Comparison of ENCODE assay signal across 8 mouse cellular contexts in genomic region chr5:30959966-30960501, GRCm38 (mm10). TPM values are rescaled to one million over a fixed set of nuclear protein-coding genes. Genes with fewer than 3 reads are reported as not detected.
A peak's percentile ranks its signal among the peaks of the same experiment; 100 is the strongest.
DNase-seq lines count a peak whose midpoint lies in the region; ATAC-seq lines count a peak whose summit lies in the region.

TSS of gene Preb (minus strand) at chr5:30960361.

- WGBS in hindbrain, embryonic 11.5 days, result under 1% methylated on average over 54 of the region's 56 CpGs

- no peaks in the 10 kb centered on the region for H3K9me3 ChIP-seq in hindbrain, embryonic 11.5 days (ENCODE audit: control insufficient read depth, low read length)

- H3K4me1 ChIP-seq in hindbrain, embryonic 11.5 days (replicated peaks; ENCODE audit: control insufficient read depth, insufficient read depth, low read length), result peaks cover 5% of the 10 kb centered on the region; the same call in 1 of the 2 replicates

- peak within 1 kb of the TSS; percentile 92 for H3K9ac ChIP-seq in hindbrain, embryonic 11.5 days (ENCODE audit: low read depth, low read length)

- peak; percentile 96 for DNase-seq in MN1 (ENCODE audit: low spot score)
- peak; percentile 98 for DNase-seq in cerebellum, adult 9-10 months
- peak; percentile 96 to 100 for DNase-seq in frontal cortex, adult 2 months (ENCODE audit: extremely low spot score in 1 of 2, low spot score in 1 of 2)
- peak; percentile 100 for DNase-seq in hindbrain, embryonic 11.5 days (ENCODE audit: low spot score)
- peak; percentile 99 to 100 for DNase-seq in layer of hippocampus, postnatal 10 days (ENCODE audit: low spot score in 2 of 2)
- DNase-seq in lung, postnatal 10 days, result peak; percentile 99
- DNase-seq in ovary, postnatal 36 days (ENCODE audit: low spot score), result peak; percentile 99
- DNase-seq in thymus, postnatal 25 days, result peak; percentile 99

- H3K4me2 ChIP-seq in hindbrain, embryonic 11.5 days (replicated peaks; ENCODE audit: low read depth, low read length), result peak within 1 kb of the TSS; percentile 92

- H3K4me3 ChIP-seq in hindbrain, embryonic 11.5 days (ENCODE audit: low read depth, low read length), result peak within 1 kb of the TSS; percentile 83

- H3K27me3 ChIP-seq in hindbrain, embryonic 11.5 days (ENCODE audit: control insufficient read depth, insufficient read depth, low read length), result no peaks in the 10 kb centered on the region

- H3K36me3 ChIP-seq in hindbrain, embryonic 11.5 days (ENCODE audit: control insufficient read depth, insufficient read depth, low read length), result peaks cover 9% of the 10 kb centered on the region

- ATAC-seq in hindbrain, embryonic 11.5 days (ENCODE audit: low FRiP score), result peak; percentile 95

- H3K27ac ChIP-seq in hindbrain, embryonic 11.5 days (ENCODE audit: low read depth, low read length), result peak within 1 kb of the TSS; percentile 72

RNA-seq across cellular contexts. Expression of gene Preb, which starts in this region (rescaled TPM):
- polyA plus RNA-seq in frontal cortex, adult 2 months (2012; rRNA removed), result 192 and 208 TPM in 2 replicates
- 96.7 and 99.1 TPM in 2 replicates for polyA plus RNA-seq in hindbrain, embryonic 11.5 days (2014; fragmentation: Nextera tagmentation; extraction: Ambion mirVana)
- 100 to 1,000 TPM; 116 to 125 TPM for total RNA-seq in layer of hippocampus, postnatal 10 days (2021)

Comparison
In these comparisons a context has a peak if more than half of its experiments do, and no peak if none do; other contexts are left out.
1. Peak in every context shown above with its lines: DNase-seq, ATAC-seq, H3K4me3 ChIP-seq and H3K27ac ChIP-seq.